Mouse (Mus musculus): ENCODE data around the gene Wfikkn2. TPM values are rescaled to one million over a fixed set of nuclear protein-coding genes. Genes with fewer than 3 reads are reported as not detected.

Wfikkn2 gene
- polyA plus RNA-seq (2012; rRNA removed; ENCODE audit: low replicate concordance): 0.61 and 2.1 TPM in 2 replicates

GRCm38 (mm10) chr11:94245955-94246788, at the start of gene Wfikkn2:
TSS of gene Wfikkn2 (minus strand) at chr11:94246005.

GRCm38 (mm10) chr11:94281199-94282181, 35.7 kb upstream of the Wfikkn2 start, which contains the start of gene Gm21885:
TSS of gene Gm21885 (plus strand) at chr11:94281873.

GRCm38 (mm10) chr11:94211124-94211603, 34.6 kb downstream of the Wfikkn2 start, which contains the start of gene Tob1:
TSS of gene Tob1 (plus strand) at chr11:94211454.

Other genes with a start within 250 kb of the Wfikkn2 start
- gene Spag9, start 249.9 kb downstream of the Wfikkn2 start, polyA plus RNA-seq (2012; rRNA removed; ENCODE audit: low replicate concordance): 19.9 and 34.3 TPM in 2 replicates
- 55.1 and 101 TPM in 2 replicates for gene Tob1, start 34.6 kb downstream of the Wfikkn2 start, polyA plus RNA-seq (2012; rRNA removed; ENCODE audit: low replicate concordance)
- not detected in 2 replicates for gene Gm21885, start 35.9 kb upstream of the Wfikkn2 start, polyA plus RNA-seq (2012; rRNA removed; ENCODE audit: low replicate concordance)
- 5.7 and 14.1 TPM in 2 replicates for gene Luc7l3, start 76.0 kb upstream of the Wfikkn2 start, polyA plus RNA-seq (2012; rRNA removed; ENCODE audit: low replicate concordance)
- gene Ankrd40, start 82.0 kb upstream of the Wfikkn2 start, polyA plus RNA-seq (2012; rRNA removed; ENCODE audit: low replicate concordance): 131 and 159 TPM in 2 replicates
- gene Abcc3, start 147.0 kb upstream of the Wfikkn2 start, polyA plus RNA-seq (2012; rRNA removed; ENCODE audit: low replicate concordance): 17.6 and 20.2 TPM in 2 replicates
- gene Cacna1g, start 228.2 kb upstream of the Wfikkn2 start, polyA plus RNA-seq (2012; rRNA removed; ENCODE audit: low replicate concordance): 56.3 and 63.6 TPM in 2 replicates
- 0.07 and 0.36 TPM in 2 replicates for gene Spata20, start 240.2 kb upstream of the Wfikkn2 start, polyA plus RNA-seq (2012; rRNA removed; ENCODE audit: low replicate concordance)

All from mammary gland, adult 2 months (tissue).